Mouse (Mus musculus) forebrain, embryonic 15.5 days (tissue): ENCODE results near the gene 4930564D02Rik. TPM values are rescaled to one million over a fixed set of nuclear protein-coding genes. Genes with fewer than 3 reads are reported as not detected.

Experiments used
- ATAC-seq: fragments of 200-750 bp; cut with Nextera tagmentation; replicated peaks from 2 replicates; pipeline ENCODE4 v1.8.0; 2017; ENCODE audit warnings: mild to moderate bottlenecking, moderate TSS enrichment, moderate library complexity
- H3K27ac ChIP-seq: fragments of 300-500 bp; sonication (generic); replicated peaks from 2 replicates; pipeline ENCODE4 v1.5.1; 2015; ENCODE audit warnings: mild to moderate bottlenecking, inconsistent platforms
- H3K27me3 ChIP-seq: fragments of 300-500 bp; sonication (generic); 2 replicates; pipeline ENCODE4 v1.6.1; 2015; ENCODE audit warnings: inconsistent platforms
- H3K36me3 ChIP-seq: fragments of 300-500 bp; sonication (generic); 2 replicates; pipeline ENCODE4 v1.6.1; 2015; ENCODE audit warnings: mild to moderate bottlenecking, inconsistent platforms
- H3K4me1 ChIP-seq: fragments of 300-500 bp; sonication (generic); 2 replicates; pipeline ENCODE4 v1.6.1; 2015; ENCODE audit warnings: inconsistent platforms
- H3K4me2 ChIP-seq: fragments of 300-500 bp; sonication (generic); replicated peaks from 2 replicates; pipeline ENCODE4 v1.6.1; 2015; ENCODE audit warnings: mild to moderate bottlenecking, inconsistent platforms
- H3K4me3 ChIP-seq: fragments of 300-500 bp; sonication (generic); 2 replicates; pipeline ENCODE4 v1.5.1; 2015; ENCODE audit warnings: mild to moderate bottlenecking, inconsistent platforms
- H3K9ac ChIP-seq: fragments of 300-500 bp; sonication (generic); replicated peaks from 2 replicates; pipeline ENCODE4 v1.6.1; 2015; ENCODE audit warnings: mild to moderate bottlenecking, inconsistent platforms
- H3K9me3 ChIP-seq: fragments of 300-500 bp; sonication (generic); 2 replicates; pipeline ENCODE4 v1.6.1; 2016; ENCODE audit warnings: inconsistent platforms
- WGBS: fragments of 180-500 bp; shearing (Covaris S2); methylation state at CpG from one replicate; pipeline ENCODE4 v1.1.7; 2015; ENCODE audit warnings: mixed read lengths; 5-methylcytosine and 5-hydroxymethylcytosine counted together
- polyA plus RNA-seq: library from polyadenylated mRNA; unstranded; fragments of >200 nt; fragmentation: Nextera tagmentation; extraction: Ambion mirVana; gene quantifications from 2 replicates; pipeline ENCODE4 v1.2.1, GENCODE M21; 2015

Gene 4930564D02Rik
- not detected in 2 replicates for polyA plus RNA-seq

DNA sequence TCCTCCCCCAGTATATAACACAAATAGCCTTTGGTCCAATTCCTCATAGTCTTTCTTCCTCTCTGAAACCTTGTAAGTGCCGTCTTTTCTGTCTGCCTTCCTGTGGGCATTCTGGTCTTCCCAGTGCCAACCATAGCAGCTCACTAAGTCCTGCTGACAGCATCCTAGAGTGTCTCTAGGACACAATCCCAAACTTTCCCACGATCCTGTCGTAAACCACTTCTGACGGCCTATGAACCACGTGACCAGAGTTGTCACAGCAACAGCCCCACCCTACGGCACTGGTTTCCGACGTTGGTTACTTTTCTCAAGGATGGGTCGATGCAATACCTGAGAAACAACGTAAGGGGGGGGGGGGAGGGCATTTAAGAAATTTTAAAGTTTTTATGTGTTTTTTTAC is at the start of gene 4930564D02Rik:
Gene 4930564D02Rik, plus strand, starts transcription at position 301 of the 400 bp plus-strand sequence.
- no peak for ATAC-seq
- 89% methylated on average over 10 of the region's 10 CpGs for WGBS
- no peak within 1 kb of the TSS for H3K9ac ChIP-seq
- H3K27ac ChIP-seq = no peak within 1 kb of the TSS
- no peaks in the 10 kb centered on the region for H3K4me1 ChIP-seq
- H3K4me2 ChIP-seq = no peak within 1 kb of the TSS
- no peaks in the 10 kb centered on the region for H3K9me3 ChIP-seq
- H3K36me3 ChIP-seq = no peaks in the 10 kb centered on the region
- H3K4me3 ChIP-seq = no peak within 1 kb of the TSS
- H3K27me3 ChIP-seq = no peaks in the 10 kb centered on the region

DNA sequence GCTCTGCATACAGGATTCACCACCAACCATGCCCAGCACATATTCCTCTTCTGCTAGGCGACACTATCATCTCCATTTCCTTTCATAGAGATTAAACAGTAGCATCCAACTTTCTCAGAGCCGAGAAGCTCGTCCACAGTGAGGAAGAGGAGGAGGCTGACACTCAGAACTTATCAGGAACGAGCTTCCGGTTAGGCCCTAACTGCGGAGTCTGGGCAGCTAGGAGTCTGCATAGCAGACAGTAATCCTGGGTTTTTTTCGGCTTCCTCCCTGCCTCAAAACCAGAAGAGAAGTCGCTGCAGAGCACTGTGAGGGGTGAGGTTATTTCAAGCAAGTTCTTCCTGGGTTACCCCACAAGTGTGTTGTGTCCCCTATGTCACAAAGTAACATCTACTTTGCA is 49.3 kb upstream of the 4930564D02Rik start:
- H3K4me3 ChIP-seq = no peak overlapping the region
- no peak for ATAC-seq
- peak overlapping the region; percentile 33; the same call in 1 of the 2 replicates for H3K27ac ChIP-seq
- H3K9ac ChIP-seq = no peak overlapping the region
- WGBS = 94% methylated on average over 8 of the region's 8 CpGs
- H3K4me1 ChIP-seq = peaks cover 3% of the 10 kb centered on the region
- no peak overlapping the region for H3K4me2 ChIP-seq
- H3K36me3 ChIP-seq = 0 out of 2 replicates have a peak, but pooled peaks cover 3% of the 10 kb centered on the region
- H3K27me3 ChIP-seq = no peaks in the 10 kb centered on the region
- H3K9me3 ChIP-seq = no peaks in the 10 kb centered on the region

DNA sequence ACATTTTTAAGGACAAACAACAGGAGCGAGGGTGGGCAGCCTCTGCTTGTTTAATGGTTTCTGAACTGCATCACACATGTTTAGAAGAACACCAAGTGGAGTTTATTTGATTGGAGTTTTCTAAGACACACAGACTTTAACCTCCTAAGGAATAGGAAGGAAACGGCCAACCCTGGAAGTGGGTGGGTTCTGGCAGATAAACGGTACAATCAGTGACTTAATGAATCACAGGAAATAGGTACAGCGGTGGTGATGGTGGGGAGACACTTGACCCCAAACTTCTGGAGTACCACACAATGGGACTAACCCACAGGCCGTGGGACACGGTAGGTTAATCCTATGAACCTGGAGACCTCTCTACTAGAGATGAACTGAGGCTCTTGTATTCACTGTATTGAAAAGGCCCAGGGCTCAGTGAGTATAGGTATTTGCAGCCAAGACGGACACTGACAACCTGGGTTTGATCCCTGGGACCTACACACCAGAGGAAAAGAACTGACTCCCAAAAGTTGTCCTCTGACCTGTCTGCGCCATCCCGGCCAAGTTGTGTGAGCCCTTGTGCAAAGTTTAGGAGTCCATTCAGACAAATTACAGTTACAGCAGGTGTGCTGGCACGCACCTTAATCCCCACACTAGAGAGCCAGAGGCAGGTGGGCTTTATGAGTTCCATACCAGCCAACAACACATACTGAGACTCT is 48.4 kb upstream of the 4930564D02Rik start:
- WGBS = 92% methylated on average over 10 of the region's 10 CpGs
- Histone ChIP-seq H3K4me2 (no peak overlapping the region), H3K27ac (no peak overlapping the region)

DNA sequence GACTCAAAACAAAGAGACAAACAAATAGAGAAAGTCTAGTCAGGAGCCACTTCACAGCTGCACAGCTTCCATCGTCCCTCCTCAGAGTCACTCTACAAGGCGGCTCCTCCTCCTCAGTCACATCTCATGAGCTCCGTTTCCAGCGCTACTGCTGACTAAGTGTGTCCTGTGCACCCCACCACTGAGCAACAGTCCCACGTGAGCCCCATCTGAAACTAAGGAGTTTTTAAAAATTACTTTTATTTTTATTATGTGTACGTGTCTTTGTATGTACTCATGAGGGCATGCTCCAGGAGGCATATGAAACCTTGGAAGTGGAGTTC is 47.9 kb upstream of the 4930564D02Rik start:
- H3K4me2 ChIP-seq = no peak overlapping the region
- H3K4me1 ChIP-seq = peaks cover 3% of the 10 kb centered on the region
- 0 out of 2 replicates have a peak, but pooled peaks cover 3% of the 10 kb centered on the region for H3K36me3 ChIP-seq
- no peak overlapping the region for H3K9ac ChIP-seq
- ATAC-seq = no peak
- 91% methylated on average over 6 of the region's 6 CpGs for WGBS
- H3K4me3 ChIP-seq = no peak overlapping the region
- no peaks in the 10 kb centered on the region for H3K27me3 ChIP-seq
- no peak overlapping the region for H3K27ac ChIP-seq
- no peaks in the 10 kb centered on the region for H3K9me3 ChIP-seq

More for the DNA sequence above, 48.4 kb upstream of the 4930564D02Rik start:
- no peak overlapping the region for H3K4me3 ChIP-seq
- 0 out of 2 replicates have a peak, but pooled peaks cover 3% of the 10 kb centered on the region for H3K36me3 ChIP-seq
- H3K27me3 ChIP-seq = no peaks in the 10 kb centered on the region
- ATAC-seq = no peak
- H3K4me1 ChIP-seq = peaks cover 3% of the 10 kb centered on the region
- H3K9ac ChIP-seq = no peak overlapping the region
- no peaks in the 10 kb centered on the region for H3K9me3 ChIP-seq

DNA sequence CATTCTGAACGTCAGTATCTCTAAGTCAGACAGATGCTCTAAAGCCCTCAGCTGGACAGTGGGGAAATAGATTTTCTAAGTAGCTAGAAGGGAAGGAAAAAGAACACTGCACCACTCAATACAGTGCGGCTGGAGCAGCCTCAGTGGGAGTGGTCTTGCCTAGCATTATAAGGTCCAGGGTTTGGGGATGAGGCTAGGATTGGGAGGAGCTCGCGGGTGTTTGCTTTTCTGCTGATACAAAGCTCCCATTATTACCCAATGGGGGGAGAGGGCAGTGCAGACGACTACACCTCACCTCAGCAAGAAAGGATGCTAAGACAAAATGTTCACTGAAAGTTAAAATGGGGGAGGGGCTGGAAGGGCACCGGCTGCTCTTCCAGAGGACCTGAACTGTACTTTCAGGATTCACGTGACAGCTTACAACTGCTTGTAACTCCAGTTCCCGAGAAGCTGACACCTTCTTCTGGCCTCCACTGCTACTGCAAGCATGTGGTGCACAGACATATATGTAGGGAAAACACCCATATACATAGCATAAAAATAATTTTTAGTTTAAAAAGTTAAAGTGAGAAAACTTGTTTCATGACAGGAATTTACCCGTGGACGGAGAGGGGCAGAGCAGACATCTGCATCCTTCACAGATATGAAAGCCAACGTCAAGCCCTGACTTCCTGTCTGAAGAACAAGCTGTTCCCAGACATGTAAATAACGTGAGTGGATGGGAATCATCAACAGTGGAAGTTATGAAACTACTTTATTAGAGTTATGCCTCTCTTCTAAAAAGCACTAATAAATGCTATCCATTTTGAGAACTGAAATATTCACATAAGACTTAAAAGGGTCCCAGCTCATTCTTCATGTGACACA is 46.6 kb upstream of the 4930564D02Rik start:
- H3K4me3 ChIP-seq = no peak overlapping the region
- H3K9me3 ChIP-seq = no peaks in the 10 kb centered on the region
- ATAC-seq = no peak
- no peak overlapping the region for H3K27ac ChIP-seq
- WGBS = 52% methylated on average over 12 of the region's 12 CpGs
- no peaks in the 10 kb centered on the region for H3K27me3 ChIP-seq
- no peak overlapping the region for H3K4me2 ChIP-seq
- peaks cover 3% of the 10 kb centered on the region for H3K4me1 ChIP-seq
- 0 out of 2 replicates have a peak, but pooled peaks cover 3% of the 10 kb centered on the region for H3K36me3 ChIP-seq
- H3K9ac ChIP-seq = no peak overlapping the region

DNA sequence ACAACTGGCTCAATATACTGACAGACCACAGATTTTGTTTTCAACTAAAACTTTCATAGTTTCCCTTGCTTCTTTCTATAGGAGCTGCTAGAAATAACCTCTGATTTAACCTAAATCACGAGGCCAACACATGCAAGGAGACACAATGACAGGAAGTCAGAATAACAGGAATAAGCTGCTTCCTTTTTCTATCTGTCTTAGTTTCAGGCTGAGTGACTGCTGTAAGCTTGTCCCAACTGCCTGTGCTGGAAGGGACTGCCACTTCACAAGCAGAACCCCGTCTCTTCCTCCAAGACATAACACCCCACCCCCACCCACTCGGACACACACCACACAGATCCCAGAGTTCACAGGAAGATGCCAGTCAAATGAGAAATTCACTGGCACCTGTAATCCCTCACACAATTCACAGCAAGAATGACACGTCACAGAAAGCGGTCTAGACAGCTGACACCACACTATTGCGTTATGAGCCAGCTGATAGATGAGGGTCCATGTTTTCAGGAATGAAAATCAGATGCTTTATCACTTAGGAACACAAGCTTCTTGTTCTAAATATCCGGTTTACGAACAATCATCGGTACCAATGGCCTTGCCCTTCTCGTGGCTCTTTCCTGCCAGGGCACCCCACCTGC is 43.2 kb upstream of the 4930564D02Rik start:
- H3K27ac ChIP-seq = no peak overlapping the region
- WGBS = 84% methylated on average over 10 of the region's 10 CpGs
- no peak for ATAC-seq

DNA sequence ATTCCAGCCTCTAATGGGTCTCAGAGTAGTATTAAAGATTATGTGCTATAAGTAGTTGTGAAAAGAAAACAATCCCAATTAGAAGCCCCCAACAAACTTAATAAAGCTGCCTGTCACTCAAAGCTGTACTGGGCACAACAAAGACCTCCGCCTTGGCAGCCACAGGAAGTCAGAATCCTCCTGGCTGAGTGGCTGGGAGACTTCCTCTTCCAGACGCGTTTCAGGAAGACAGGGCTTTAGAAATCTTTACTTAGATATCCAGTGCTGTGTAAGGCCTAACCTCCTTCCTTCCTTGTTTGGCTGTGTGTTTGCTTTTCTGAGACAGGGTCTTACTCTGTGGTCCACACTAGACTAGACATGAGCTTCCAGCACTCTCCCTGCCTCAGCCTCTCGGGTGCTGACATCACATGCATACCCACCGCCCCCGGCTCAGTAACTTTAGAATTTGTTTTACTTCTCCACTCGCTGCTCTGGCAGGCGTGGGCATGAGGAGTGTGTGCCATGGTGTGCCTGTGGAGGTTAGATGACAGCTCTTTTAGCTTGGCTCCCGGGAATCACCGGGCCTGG is 30.3 kb upstream of the 4930564D02Rik start:
- H3K9me3 ChIP-seq = no peaks in the 10 kb centered on the region
- H3K4me2 ChIP-seq = no peak overlapping the region
- no peak for ATAC-seq
- H3K27me3 ChIP-seq = no peaks in the 10 kb centered on the region
- peaks cover 10% of the 10 kb centered on the region for H3K4me1 ChIP-seq
- H3K4me3 ChIP-seq = no peak overlapping the region
- H3K36me3 ChIP-seq = peaks cover 67% of the 10 kb centered on the region
- no peak overlapping the region for H3K9ac ChIP-seq
- WGBS = 80% methylated on average over 10 of the region's 10 CpGs
- no peak overlapping the region for H3K27ac ChIP-seq

More for the DNA sequence above, 43.2 kb upstream of the 4930564D02Rik start:
- Histone ChIP-seq H3K4me1 (no peaks in the 10 kb centered on the region), H3K4me3 (no peak overlapping the region), H3K9ac (no peak overlapping the region), H3K4me2 (no peak overlapping the region), H3K9me3 (no peaks in the 10 kb centered on the region), H3K27me3 (no peaks in the 10 kb centered on the region), H3K36me3 (peaks cover 9% of the 10 kb centered on the region)

DNA sequence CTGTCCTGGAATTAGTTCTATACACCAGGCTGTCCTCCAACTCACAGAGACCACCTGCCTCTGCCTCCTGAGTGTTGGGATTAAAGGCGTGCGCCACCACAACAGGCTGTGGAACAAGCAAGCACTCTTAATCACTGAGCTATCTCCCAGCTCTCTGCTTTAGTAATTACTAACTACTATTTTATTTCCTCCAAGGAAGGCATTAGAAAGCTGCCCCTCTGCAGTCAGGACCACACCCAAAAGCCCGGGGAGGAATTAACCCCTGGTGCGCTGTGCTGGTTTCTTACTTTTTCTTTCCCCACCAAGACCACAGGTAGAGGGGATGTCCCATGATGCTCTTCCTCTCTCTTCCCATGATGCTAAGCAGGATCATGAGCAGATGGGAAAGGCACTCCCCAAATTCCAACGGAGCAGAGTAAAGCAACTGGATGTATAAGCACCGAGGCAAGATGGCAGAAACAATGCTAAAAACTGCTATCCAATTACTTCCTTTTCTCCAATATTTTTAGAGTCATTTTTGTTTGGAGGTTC is 29.3 kb upstream of the 4930564D02Rik start:
- 91% methylated on average over 6 of the region's 6 CpGs for WGBS
- no peaks in the 10 kb centered on the region for H3K27me3 ChIP-seq
- no peak overlapping the region for H3K27ac ChIP-seq
- H3K4me3 ChIP-seq = no peak overlapping the region
- H3K36me3 ChIP-seq = peaks cover 58% of the 10 kb centered on the region
- H3K4me2 ChIP-seq = no peak overlapping the region
- no peak for ATAC-seq
- peaks cover 10% of the 10 kb centered on the region for H3K4me1 ChIP-seq
- no peaks in the 10 kb centered on the region for H3K9me3 ChIP-seq
- no peak overlapping the region for H3K9ac ChIP-seq

DNA sequence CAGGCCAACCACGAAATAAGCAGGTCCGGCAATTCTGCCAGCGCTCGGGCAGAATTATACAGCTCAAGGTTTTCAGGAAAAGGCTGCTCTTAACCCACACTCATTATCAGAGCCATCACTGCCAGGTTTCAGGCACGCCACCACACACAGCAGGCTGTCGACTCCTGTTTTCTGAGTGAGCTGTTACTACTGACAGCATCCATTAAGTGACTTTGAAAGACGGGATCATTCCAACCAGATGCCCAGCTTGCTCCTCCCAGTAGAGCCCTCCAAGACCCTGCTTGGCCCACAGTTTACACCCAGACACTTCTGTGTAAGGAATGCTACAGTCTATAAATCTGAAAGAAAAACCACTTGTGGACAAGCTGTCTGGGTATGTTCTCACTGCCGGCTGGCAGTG is 26.6 kb upstream of the 4930564D02Rik start:
- Histone ChIP-seq H3K4me1 (peaks cover 16% of the 10 kb centered on the region), H3K9me3 (no peaks in the 10 kb centered on the region), H3K27ac (0 out of 2 replicates have a peak overlapping the region, but pooled peaks have one; percentile 0), H3K36me3 (peaks cover 33% of the 10 kb centered on the region), H3K4me3 (no peak overlapping the region), H3K4me2 (no peak overlapping the region), H3K27me3 (no peaks in the 10 kb centered on the region), H3K9ac (no peak overlapping the region)
- peak; percentile 81 for ATAC-seq
- 24% methylated on average over 8 of the region's 8 CpGs for WGBS

DNA sequence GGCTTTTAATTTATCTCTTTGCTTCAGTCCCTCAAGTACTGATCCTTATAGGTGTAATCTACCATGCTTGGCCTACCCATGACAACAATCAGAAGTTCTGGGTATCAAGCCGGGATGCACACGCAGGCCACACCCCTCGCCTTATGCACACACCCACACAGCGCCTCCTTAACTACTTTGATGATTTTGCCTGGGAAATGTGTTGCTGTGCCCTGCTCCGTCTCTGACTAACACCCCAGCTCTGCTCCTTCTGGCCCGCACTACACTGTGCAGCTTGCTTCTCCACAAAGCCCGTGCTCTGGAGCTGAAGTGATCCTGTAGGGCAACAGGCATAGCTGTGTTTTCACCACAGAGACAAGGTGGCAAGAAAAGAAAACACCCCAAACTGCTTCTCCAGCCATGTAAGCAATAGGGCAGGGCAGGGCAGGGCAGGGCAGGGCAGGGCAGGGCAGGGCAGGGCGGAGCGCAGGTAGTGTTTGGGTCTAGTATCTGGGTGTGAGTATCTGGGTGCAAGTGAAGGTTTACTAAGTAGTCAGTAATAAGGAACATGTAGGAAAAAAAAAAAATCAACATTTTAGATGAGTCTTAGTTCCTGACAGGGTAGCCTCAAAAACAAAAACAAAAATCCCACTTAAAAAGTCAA is 25.5 kb upstream of the 4930564D02Rik start:
- no peak overlapping the region for H3K27ac ChIP-seq
- H3K4me2 ChIP-seq = no peak overlapping the region
- H3K4me1 ChIP-seq = peaks cover 19% of the 10 kb centered on the region
- H3K27me3 ChIP-seq = no peaks in the 10 kb centered on the region
- 95% methylated on average over 9 of the region's 9 CpGs for WGBS
- H3K36me3 ChIP-seq = peaks cover 22% of the 10 kb centered on the region
- ATAC-seq = 0 out of 2 replicates have a peak, but pooled peaks have one; percentile 59
- no peaks in the 10 kb centered on the region for H3K9me3 ChIP-seq
- no peak overlapping the region for H3K4me3 ChIP-seq
- H3K9ac ChIP-seq = no peak overlapping the region

DNA sequence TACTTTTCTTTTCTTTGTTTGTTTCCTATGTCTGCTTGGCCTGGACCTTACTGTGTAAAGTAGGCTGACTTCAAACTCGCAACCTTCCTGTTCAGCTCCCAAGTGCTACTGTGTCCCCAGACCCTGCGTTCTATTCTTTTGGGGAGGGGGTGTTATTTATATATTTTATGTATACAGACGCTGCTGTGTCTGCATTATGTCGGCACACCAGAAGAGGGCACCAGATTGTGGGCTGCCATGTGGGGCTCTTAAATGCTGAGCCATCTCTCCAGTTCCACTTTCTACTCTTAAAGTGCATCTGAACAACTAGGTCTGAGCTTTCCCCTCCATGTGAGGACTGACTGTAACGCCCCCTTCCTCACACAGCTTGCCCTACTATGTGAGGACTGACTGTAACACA is 22.9 kb upstream of the 4930564D02Rik start:
- Histone ChIP-seq H3K9ac (no peak overlapping the region), H3K4me1 (peaks cover 26% of the 10 kb centered on the region), H3K9me3 (no peaks in the 10 kb centered on the region), H3K27ac (no peak overlapping the region), H3K27me3 (no peaks in the 10 kb centered on the region), H3K4me2 (no peak overlapping the region), H3K36me3 (no peaks in the 10 kb centered on the region), H3K4me3 (no peak overlapping the region)
- ATAC-seq = no peak
- 89% methylated on average over 5 of the region's 5 CpGs for WGBS
